Mouse (Mus musculus) kidney, embryonic 15.5 days (tissue): ENCODE measurements at regions not wholly inside any gene's neighbourhood (a gene's known extent, or its start where the extent isn't known, plus 50 kb on each side); places are given as distances from the start of the nearest gene placed in this dataset.
A peak's percentile ranks its signal among the peaks of the same experiment; 100 is the strongest.
"Not testable (repeated sequence)": the region's sequence is repeated elsewhere in the genome, so short reads cannot be mapped to it uniquely, and the experiment has no call there.

Source experiments
- ATAC-seq: fragments of 200-750 bp; cut with Nextera tagmentation; replicated peaks from 2 replicates; pipeline ENCODE4 v1.8.0; 2017; ENCODE audit warnings: moderate TSS enrichment; ENCODE audit not compliant: low FRiP score
- H3K27ac ChIP-seq: fragments of 300-500 bp; sonication (generic); 2 replicates; pipeline ENCODE4 v1.5.1; 2015; ENCODE audit warnings: mild to moderate bottlenecking, inconsistent platforms
- H3K27me3 ChIP-seq: fragments of 300-500 bp; sonication (generic); 2 replicates; pipeline ENCODE4 v1.6.1; 2015; ENCODE audit warnings: inconsistent platforms
- H3K36me3 ChIP-seq: fragments of 300-500 bp; sonication (generic); 2 replicates; pipeline ENCODE4 v1.6.1; 2015; ENCODE audit warnings: inconsistent platforms
- H3K4me1 ChIP-seq: fragments of 300-500 bp; sonication (generic); 2 replicates; pipeline ENCODE4 v1.6.1; 2015; ENCODE audit warnings: inconsistent platforms
- H3K4me2 ChIP-seq: fragments of 300-500 bp; sonication (generic); 2 replicates; pipeline ENCODE4 v1.6.1; 2015; ENCODE audit warnings: moderate library complexity, mild to moderate bottlenecking, inconsistent platforms
- H3K4me3 ChIP-seq: fragments of 300-500 bp; sonication (generic); replicated peaks from 2 replicates; pipeline ENCODE4 v1.5.1; 2015; ENCODE audit warnings: mild to moderate bottlenecking, inconsistent platforms
- H3K9ac ChIP-seq: fragments of 300-500 bp; sonication (generic); 2 replicates; pipeline ENCODE4 v1.6.1; 2015; ENCODE audit warnings: mild to moderate bottlenecking, inconsistent platforms
- H3K9me3 ChIP-seq: fragments of 300-500 bp; sonication (generic); replicated peaks from 2 replicates; pipeline ENCODE4 v1.6.1; 2016; ENCODE audit warnings: inconsistent platforms
- WGBS: fragments of 180-500 bp; shearing (Covaris S2); methylation state at CpG from one replicate; pipeline ENCODE4 v1.1.7; 2015; ENCODE audit warnings: mixed read lengths; 5-methylcytosine and 5-hydroxymethylcytosine counted together

DNA sequence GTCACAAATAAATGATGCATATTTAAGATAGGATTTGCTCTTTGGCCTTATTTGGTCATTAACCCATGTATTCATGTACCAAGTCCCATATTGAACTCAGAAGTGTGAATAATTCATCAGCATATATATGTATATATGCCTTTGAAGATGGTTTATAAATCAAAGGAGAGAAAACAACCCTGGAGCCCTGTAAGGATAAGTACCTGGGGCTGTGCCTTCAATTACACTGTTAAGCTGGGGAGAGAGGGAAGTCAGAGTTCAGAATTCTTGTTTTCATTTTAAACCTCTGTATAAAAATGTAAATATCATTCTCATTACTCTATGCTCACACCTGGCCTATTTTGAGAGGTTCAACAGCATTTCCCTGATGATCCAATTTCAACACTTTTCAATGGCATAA, 299.8 kb upstream of the Gm6657 start:
- Histone ChIP-seq H3K4me2 (no peak overlapping the region), H3K9ac (no peak overlapping the region), H3K36me3 (no peaks in the 10 kb centered on the region), H3K27me3 (no peaks in the 10 kb centered on the region), H3K27ac (no peak overlapping the region), H3K4me1 (no peaks in the 10 kb centered on the region), H3K9me3 (no peaks in the 10 kb centered on the region), H3K4me3 (no peak overlapping the region)
- no peak for ATAC-seq

DNA sequence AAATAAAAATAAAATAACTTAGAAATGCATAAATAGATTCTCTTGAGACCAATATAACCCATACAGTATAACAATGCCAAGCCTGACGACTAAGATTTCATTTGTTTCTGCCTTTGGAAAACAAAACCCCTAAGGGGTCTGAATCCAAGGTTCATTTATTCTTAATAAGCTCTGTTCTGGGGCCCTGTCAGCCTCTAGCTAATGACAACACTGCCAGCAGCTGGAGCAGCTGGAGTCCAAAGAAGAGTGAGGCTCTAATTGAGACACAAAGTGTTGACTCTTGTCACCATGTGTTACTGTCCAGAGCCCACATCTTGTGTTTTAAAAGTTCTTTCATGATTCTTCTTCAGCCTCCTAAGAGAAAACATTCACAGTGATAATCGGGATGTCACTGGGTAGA, 298.5 kb upstream of the Gm6657 start:
- Histone ChIP-seq H3K9ac (no peak overlapping the region), H3K27ac (no peak overlapping the region), H3K4me1 (no peaks in the 10 kb centered on the region), H3K9me3 (no peaks in the 10 kb centered on the region), H3K27me3 (no peaks in the 10 kb centered on the region), H3K36me3 (no peaks in the 10 kb centered on the region), H3K4me2 (no peak overlapping the region), H3K4me3 (no peak overlapping the region)
- WGBS = 72% methylated on average over 2 of the region's 2 CpGs
- ATAC-seq = no peak

GRCm38 (mm10) chr12:77898974-77899373, 295.1 kb upstream of the Gm6657 start:
- H3K36me3 ChIP-seq, H3K27ac ChIP-seq, H3K4me2 ChIP-seq, H3K4me1 ChIP-seq, H3K9ac ChIP-seq, ATAC-seq, H3K4me3 ChIP-seq, H3K9me3 ChIP-seq, H3K27me3 ChIP-seq: not testable (repeated sequence)
- 86% methylated on average over 2 of the region's 2 CpGs for WGBS

GRCm38 (mm10) chr12:77901254-77901653, 292.8 kb upstream of the Gm6657 start:
- Histone ChIP-seq H3K4me3 (no peak overlapping the region), H3K27ac (no peak overlapping the region), H3K9me3 (no peaks in the 10 kb centered on the region), H3K27me3 (no peaks in the 10 kb centered on the region), H3K9ac (no peak overlapping the region), H3K4me1 (no peaks in the 10 kb centered on the region), H3K36me3 (no peaks in the 10 kb centered on the region), H3K4me2 (no peak overlapping the region)
- WGBS = 88% methylated on average over 1 of the region's 1 CpGs
- ATAC-seq = no peak

DNA sequence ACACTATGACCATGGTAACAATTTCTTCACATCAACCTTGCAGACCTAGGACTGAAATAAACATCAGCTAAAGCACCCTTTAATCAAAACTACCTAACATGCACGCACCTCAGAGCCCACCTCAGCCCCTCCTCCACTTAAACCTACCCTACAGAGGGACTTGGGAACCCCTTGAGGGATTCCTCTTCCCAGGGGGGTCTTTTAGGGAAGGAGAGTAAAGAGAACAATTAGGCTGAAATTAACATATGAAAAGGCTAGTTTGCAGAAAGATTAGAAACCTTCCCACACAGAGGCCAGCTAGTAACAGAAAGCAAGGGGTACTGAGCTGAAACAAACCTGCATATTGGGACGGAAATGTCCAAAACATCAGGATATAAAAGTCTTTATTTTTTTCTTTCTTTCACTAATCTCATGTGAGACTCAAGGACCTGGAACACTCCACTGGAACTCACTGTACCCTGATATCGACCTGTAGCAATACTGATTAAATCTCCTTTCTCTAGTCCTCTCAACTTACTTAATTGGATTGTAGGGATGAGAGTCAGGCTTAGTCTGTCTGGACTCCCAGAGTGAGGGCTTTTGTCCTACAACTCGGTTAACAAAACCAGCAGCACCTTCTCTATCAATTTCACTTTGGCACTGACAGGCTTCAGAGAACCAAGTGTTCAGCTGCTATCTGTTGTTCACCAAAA, 281.0 kb upstream of the Gm6657 start:
- no peak overlapping the region for H3K27ac ChIP-seq
- H3K27me3 ChIP-seq = no peaks in the 10 kb centered on the region
- no peak for ATAC-seq
- no peak overlapping the region for H3K4me3 ChIP-seq
- no peak overlapping the region for H3K4me2 ChIP-seq
- no peaks in the 10 kb centered on the region for H3K4me1 ChIP-seq
- WGBS = 37% methylated on average over 4 of the region's 4 CpGs
- no peaks in the 10 kb centered on the region for H3K9me3 ChIP-seq
- no peaks in the 10 kb centered on the region for H3K36me3 ChIP-seq
- no peak overlapping the region for H3K9ac ChIP-seq

- no peaks in the 10 kb centered on the region for H3K36me3 ChIP-seq
- no peaks in the 10 kb centered on the region for H3K27me3 ChIP-seq
- no peak for ATAC-seq
- H3K4me3 ChIP-seq = no peak overlapping the region
- H3K9me3 ChIP-seq = no peaks in the 10 kb centered on the region
- H3K4me1 ChIP-seq = no peaks in the 10 kb centered on the region
- no peak overlapping the region for H3K4me2 ChIP-seq
- 62% methylated on average over 4 of the region's 4 CpGs for WGBS
- no peak overlapping the region for H3K9ac ChIP-seq
- H3K27ac ChIP-seq = no peak overlapping the region
Observed at GRCm38 (mm10) chr12:77928729-77929128, 265.3 kb upstream of the Gm6657 start.

DNA sequence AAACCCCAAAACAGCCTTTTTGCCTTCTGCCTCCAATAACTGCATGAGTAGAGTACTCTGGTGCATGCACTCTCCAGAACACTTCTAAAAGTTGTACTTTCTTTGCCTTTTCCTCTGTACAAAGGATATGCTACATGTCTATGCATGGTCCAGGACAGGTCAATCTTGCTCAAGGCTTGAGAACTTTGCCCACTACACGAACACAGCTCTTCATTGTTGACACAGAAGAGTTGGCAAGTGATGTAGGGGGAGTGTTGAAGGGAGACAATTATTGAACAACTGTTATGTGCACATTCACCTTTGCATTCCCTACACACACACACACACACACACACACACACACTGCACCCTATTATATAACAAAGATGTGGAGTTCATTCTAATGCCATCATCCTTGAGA, 264.5 kb upstream of the Gm6657 start:
- Histone ChIP-seq H3K9me3 (no peaks in the 10 kb centered on the region), H3K4me3 (no peak overlapping the region), H3K9ac (no peak overlapping the region), H3K27me3 (no peaks in the 10 kb centered on the region), H3K36me3 (no peaks in the 10 kb centered on the region), H3K4me2 (no peak overlapping the region), H3K4me1 (no peaks in the 10 kb centered on the region), H3K27ac (no peak overlapping the region)
- no peak for ATAC-seq
- 59% methylated on average over 1 of the region's 1 CpGs for WGBS

DNA sequence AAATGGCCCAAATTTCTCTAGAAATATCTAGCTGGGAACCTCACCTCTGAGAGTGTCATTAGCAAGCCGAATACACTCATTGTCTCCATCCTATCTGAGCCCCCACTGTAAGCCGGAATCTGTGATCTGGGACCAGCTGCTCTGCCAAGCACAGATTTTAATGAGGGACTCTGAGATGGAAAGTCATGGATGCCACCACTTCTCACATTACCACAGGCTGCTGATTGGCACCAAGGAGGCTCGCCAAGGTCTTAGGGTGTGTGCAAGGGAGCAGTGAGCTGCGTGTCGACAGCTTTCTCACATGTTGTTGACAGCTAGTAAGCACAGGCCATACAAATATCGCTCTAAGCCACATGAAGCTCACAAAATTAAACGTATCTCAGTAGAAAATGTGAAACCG, 250.1 kb upstream of the Gm6657 start:
- H3K27ac ChIP-seq = no peak overlapping the region
- no peak overlapping the region for H3K4me3 ChIP-seq
- WGBS = 68% methylated on average over 8 of the region's 8 CpGs
- no peaks in the 10 kb centered on the region for H3K9me3 ChIP-seq
- no peaks in the 10 kb centered on the region for H3K27me3 ChIP-seq
- no peak overlapping the region for H3K9ac ChIP-seq
- H3K36me3 ChIP-seq = no peaks in the 10 kb centered on the region
- ATAC-seq = no peak
- H3K4me1 ChIP-seq = no peaks in the 10 kb centered on the region
- H3K4me2 ChIP-seq = no peak overlapping the region

DNA sequence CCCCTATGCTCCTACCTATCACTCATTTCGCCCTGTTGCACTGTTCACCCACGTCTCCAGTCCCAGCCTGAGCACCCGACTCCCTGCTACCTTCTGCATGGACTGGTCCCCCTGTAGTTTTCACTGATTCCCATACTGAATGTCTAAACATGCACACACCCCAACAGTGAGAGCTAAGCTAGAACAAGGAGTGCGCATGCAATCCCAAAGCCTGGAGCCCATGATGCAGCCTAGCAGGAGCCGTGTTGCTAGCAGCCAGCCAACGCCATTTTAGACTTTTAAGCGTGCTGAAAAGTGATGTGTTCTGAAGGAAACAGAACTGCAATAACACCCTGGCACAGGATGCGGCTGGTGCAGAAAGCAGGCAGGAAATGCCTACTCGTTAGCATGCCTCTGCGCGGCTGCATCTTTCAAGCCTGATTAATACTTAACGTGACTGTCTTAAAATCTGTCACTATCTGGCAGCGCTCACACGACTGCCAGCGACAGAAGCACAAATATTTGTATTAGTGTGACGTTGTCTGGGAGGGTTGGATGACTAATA, 244.5 kb upstream of the Gm6657 start:
- ATAC-seq = peak; percentile 60; the same call in 1 of the 2 replicates
- Histone ChIP-seq H3K9ac (no peak overlapping the region), H3K27me3 (no peaks in the 10 kb centered on the region), H3K4me2 (peak overlapping the region; percentile 56), H3K4me3 (peak overlapping the region; percentile 31), H3K9me3 (no peaks in the 10 kb centered on the region), H3K4me1 (peaks cover 5% of the 10 kb centered on the region; the same call in 1 of the 2 replicates), H3K36me3 (no peaks in the 10 kb centered on the region), H3K27ac (peak overlapping the region; percentile 5; the same call in 1 of the 2 replicates)
- 28% methylated on average over 16 of the region's 16 CpGs for WGBS

DNA sequence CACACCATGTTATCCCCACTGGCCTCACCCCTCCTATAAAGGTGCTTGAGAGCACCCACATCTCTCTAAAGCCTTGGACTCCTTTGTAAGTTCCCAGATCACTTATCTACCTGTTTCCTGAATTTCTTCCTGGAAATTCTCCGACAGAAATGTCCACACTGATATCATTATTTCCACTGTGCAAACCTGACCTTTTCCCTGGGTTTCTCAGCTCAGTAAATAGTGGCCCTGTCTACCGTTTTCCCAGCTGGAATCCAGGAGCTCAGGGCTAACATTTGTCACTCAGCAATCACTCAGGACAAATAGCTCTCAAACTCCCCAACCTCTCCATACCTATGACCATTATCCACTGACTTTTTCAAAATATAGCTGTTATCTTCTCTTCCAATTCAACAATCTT, 241.6 kb upstream of the Gm6657 start:
- H3K27ac ChIP-seq = no peak overlapping the region
- H3K36me3 ChIP-seq = no peaks in the 10 kb centered on the region
- no peaks in the 10 kb centered on the region for H3K9me3 ChIP-seq
- peaks cover 5% of the 10 kb centered on the region; the same call in 1 of the 2 replicates for H3K4me1 ChIP-seq
- ATAC-seq = no peak
- no peak overlapping the region for H3K4me3 ChIP-seq
- no peak overlapping the region for H3K9ac ChIP-seq
- 47% methylated on average over 2 of the region's 2 CpGs for WGBS
- H3K4me2 ChIP-seq = no peak overlapping the region
- peaks cover 3% of the 10 kb centered on the region; the same call in 1 of the 2 replicates for H3K27me3 ChIP-seq

DNA sequence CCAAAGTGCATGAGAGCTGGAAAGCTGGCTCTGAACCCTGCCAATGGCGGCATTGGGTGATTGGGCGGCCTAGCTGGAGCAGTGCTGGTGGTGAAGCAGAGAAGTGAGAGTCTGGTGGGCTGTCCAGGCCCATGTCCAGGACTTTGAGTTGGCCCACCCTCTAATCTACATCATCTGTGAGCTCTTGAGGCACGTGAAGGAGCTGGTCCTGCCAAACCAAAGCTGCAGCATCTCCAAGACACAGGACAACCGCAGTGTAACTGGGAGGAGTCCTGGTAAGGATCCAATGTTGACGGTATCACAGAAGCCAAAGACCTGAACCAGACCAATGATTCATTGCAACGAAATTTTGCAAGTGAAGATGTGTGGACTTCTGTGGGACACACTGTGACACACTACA, 231.4 kb upstream of the Gm6657 start:
- Histone ChIP-seq H3K4me3 (no peak overlapping the region), H3K27ac (no peak overlapping the region), H3K27me3 (no peaks in the 10 kb centered on the region), H3K4me1 (no peaks in the 10 kb centered on the region), H3K9me3 (no peaks in the 10 kb centered on the region), H3K36me3 (no peaks in the 10 kb centered on the region), H3K9ac (no peak overlapping the region), H3K4me2 (no peak overlapping the region)
- ATAC-seq = no peak
- 78% methylated on average over 6 of the region's 6 CpGs for WGBS

DNA sequence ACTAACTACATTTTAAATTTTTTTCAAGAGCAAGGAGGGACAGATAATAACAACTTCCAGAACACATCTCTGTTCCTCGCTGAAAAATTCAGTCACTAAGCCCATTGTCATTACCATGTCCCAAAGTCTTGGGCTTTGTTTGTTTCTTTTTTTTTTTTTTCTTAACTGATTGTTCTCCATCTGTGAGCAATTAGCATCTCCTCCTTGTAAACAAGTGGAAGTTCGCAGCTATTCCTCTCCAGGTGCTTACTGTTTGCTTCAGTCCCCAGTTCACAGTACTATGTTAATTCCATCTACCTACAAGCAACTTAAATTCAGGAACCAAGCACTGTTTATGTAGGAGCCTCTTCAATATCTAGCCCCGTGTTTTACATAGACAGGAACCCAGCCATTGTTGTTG, 225.5 kb upstream of the Gm6657 start:
- no peak overlapping the region for H3K4me3 ChIP-seq
- H3K9me3 ChIP-seq = no peaks in the 10 kb centered on the region
- no peaks in the 10 kb centered on the region for H3K27me3 ChIP-seq
- no peak for ATAC-seq
- no peaks in the 10 kb centered on the region for H3K4me1 ChIP-seq
- H3K36me3 ChIP-seq = no peaks in the 10 kb centered on the region
- no peak overlapping the region for H3K9ac ChIP-seq
- H3K4me2 ChIP-seq = no peak overlapping the region
- H3K27ac ChIP-seq = no peak overlapping the region
- WGBS = 61% methylated on average over 3 of the region's 3 CpGs

DNA sequence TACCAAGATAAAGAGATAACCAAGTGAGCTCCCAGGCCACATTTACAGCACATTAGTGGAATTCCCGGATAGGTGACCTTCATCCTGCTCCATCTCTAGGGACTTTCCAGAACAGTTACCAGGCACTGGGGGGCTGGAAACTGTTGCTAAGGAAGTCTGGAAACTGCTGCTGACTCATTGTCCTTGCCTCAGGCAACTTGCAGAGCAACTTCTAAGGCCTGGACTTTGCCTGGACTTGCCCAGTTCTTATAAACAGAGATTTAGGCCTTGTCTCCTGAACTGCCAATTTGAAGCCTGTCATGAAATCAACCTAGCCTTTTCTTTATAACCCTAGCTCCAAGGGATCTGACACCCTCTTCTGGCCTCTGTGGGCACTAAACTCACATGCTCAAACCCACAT, 224.0 kb upstream of the Gm6657 start:
- ATAC-seq = no peak

More for the DNA sequence above, 224.0 kb upstream of the Gm6657 start:
- Histone ChIP-seq H3K36me3 (no peaks in the 10 kb centered on the region), H3K9me3 (no peaks in the 10 kb centered on the region), H3K9ac (no peak overlapping the region), H3K27me3 (no peaks in the 10 kb centered on the region), H3K27ac (no peak overlapping the region), H3K4me1 (no peaks in the 10 kb centered on the region), H3K4me2 (no peak overlapping the region), H3K4me3 (no peak overlapping the region)
- 73% methylated on average over 1 of the region's 1 CpGs for WGBS
